Mouse (Mus musculus): Measurements from ENCODE around the gene Appl2.

GRCm38 (mm10) chr10:83654591-83654990 is 6.1 kb upstream of the Appl2 start:
- TF ChIP-seq RCOR1 (IDR thresholded peaks at IDR 0.05; ENCODE audit: low read depth, low read length) (no peak), CTCF (IDR thresholded peaks at IDR 0.05 in 2 of 3, conservative IDR thresholded peaks at IDR 0.05 in 1 of 3; ENCODE audit: control insufficient read depth in 1 of 3, insufficient read depth in 1 of 3, low read depth in 2 of 3, low read length in 3 of 3, poor library complexity in 1 of 3, severe bottlenecking in 1 of 3) (no peak), POLR2A (IDR thresholded peaks at IDR 0.05; ENCODE audit: control insufficient read depth in 1 of 2, insufficient read depth in 1 of 2, low read depth in 1 of 2, low read length in 2 of 2, poor library complexity in 1 of 2) (no peak), MAFK (IDR thresholded peaks at IDR 0.05; ENCODE audit: borderline replicate concordance, low read depth, low read length) (no peak), CHD2 (IDR thresholded peaks at IDR 0.05; ENCODE audit: low read length) (no peak), ZMIZ1 (IDR thresholded peaks at IDR 0.05; ENCODE audit: low read depth, low read length) (no peak), E2F4 (IDR thresholded peaks at IDR 0.05; ENCODE audit: borderline replicate concordance, low read depth, low read length) (no peak), EP300 (IDR thresholded peaks at IDR 0.05; ENCODE audit: low read depth in 1 of 2, low read length in 2 of 2) (no peak), RAD21 (IDR thresholded peaks at IDR 0.05; ENCODE audit: low read depth, low read length) (no peak), CHD1 (IDR thresholded peaks at IDR 0.05; ENCODE audit: low read depth, low read length) (no peak), TCF12 (IDR thresholded peaks at IDR 0.05; ENCODE audit: low read depth, low read length) (no peak), MAX (IDR thresholded peaks at IDR 0.05; ENCODE audit: low read length) (no peak), MXI1 (IDR thresholded peaks at IDR 0.05; ENCODE audit: low read depth, low read length) (no peak), MYC (IDR thresholded peaks at IDR 0.05; ENCODE audit: low read depth, low read length) (no peak)
